Mouse (Mus musculus): Measurements from ENCODE around the gene Tm9sf1.

DNA sequence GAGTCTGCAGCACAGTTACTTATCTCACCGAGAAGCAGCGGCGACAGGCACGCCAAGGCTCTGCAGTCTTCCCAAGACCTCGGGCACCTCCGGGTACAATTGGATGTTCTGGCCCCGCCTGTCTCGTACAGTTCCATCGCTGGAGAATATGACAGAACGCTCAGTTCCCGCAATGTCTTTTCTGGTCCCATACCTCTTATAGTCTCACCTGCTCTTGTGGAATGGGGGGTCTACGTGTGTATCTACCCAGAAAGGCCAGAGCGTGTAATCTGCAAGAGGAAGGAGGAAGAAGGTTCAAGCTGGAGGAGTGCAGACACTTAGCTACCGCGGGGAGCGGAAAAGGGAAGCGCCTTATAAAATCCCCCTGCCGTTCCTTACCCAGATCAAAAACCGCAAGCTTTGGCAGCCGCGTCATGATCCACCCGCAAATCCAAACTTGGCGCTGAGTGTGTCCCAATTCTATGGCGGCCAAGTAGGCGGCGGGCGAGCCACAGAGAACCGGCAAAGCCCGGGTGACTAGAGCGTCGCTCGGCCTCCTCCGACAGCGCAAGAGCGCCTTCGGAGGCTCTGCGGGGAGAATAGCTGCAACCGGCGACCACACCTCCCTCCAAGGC, 16.5 kb upstream of the Tm9sf1 start, which contains the start of gene Mdp1:
- peak; percentile 38; the same call in 1 of the 2 replicates for TF ChIP-seq CTCF (IDR thresholded peaks at IDR 0.05; ENCODE audit: insufficient read depth, low read length)
- no peak for TF ChIP-seq POLR2A (IDR thresholded peaks at IDR 0.05; ENCODE audit: borderline replicate concordance, extremely low read depth, low read depth, low read length)

All from lung, adult 2 months (tissue).